Mouse (Mus musculus): Measurements from ENCODE around the gene Eif2b5. TPM values are rescaled to one million over a fixed set of nuclear protein-coding genes. Genes with fewer than 3 reads are reported as not detected.

The Eif2b5 gene
- polyA plus RNA-seq, 1 experiment from 2014 or later, result 164 TPM

DNA sequence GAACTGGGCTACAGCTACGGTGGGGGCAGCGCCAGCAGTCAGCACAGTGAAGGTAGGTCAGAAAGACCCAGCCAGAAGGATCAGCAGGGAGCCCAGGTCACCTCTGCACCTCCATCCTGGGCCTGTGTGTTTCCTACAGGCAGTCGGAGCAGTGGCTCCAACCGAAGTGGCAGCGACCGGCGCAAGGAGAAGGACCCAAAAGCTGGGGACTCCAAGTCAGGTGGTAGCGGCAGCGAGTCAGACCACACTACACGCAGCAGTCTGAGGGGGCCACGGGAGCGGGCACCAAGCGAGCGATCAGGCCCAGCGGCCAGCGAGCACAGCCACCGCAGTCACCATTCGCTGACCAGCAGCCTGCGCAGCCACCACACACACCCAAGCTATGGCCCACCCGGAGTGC is 32.3 kb downstream of the Eif2b5 start:
- Histone ChIP-seq H3K9me3 (replicated peaks) (no peaks in the 10 kb centered on the region), H3K36me3 (peaks cover 82% of the 10 kb centered on the region), H3K27ac (no peak overlapping the region), H3K4me3 (no peak overlapping the region), H3K27me3 (ENCODE audit: low read depth, poor library complexity, severe bottlenecking) (no peaks in the 10 kb centered on the region), H3K4me1 (peaks cover under 1% of the 10 kb centered on the region; the same call in 1 of the 2 replicates)
- DNase-seq (ENCODE audit: low spot score), result no peak
- 96% methylated on average over 20 of the region's 20 CpGs for WGBS

DNA sequence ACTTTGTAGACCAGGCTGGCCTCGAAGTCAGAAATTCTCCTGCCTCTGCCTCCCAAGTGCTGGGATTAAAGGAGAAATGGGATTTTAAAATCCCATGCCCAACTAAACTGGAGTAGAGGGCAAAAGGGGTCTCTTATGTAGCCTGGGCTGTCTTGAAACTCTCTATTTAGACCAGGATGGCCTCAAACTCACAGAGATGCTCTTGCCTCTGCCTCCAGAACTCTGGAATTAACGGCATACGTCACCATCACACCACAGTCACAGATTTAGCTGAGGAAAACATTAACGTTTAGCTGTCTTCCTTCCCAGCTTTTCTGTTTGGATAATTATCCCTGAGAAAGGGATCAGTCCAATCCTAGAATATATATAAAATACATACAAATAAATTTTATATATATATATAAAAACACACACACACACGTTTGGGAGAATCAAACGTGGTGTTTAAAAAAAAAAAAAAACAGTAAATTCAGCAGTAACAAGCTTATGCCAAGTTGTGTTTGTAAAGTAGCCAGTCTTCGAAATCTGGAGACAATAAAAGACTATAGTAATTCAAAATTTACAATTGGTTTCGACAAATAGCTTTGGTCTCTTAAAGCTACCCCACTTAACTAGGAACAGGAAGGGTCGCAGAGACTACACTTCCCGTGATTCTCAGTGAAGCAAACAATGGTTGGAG is 36.1 kb downstream of the Eif2b5 start:
- H3K4me1 ChIP-seq, result peaks cover 26% of the 10 kb centered on the region
- H3K36me3 ChIP-seq, result peaks cover 67% of the 10 kb centered on the region
- 49% methylated on average over 10 of the region's 10 CpGs for WGBS
- H3K4me3 ChIP-seq, result peak overlapping the region; percentile 72
- H3K27ac ChIP-seq, result no peak overlapping the region
- no peak for DNase-seq (ENCODE audit: low spot score)
- H3K27me3 ChIP-seq (ENCODE audit: low read depth, poor library complexity, severe bottlenecking), result no peaks in the 10 kb centered on the region
- no peaks in the 10 kb centered on the region for H3K9me3 ChIP-seq (replicated peaks)

DNA sequence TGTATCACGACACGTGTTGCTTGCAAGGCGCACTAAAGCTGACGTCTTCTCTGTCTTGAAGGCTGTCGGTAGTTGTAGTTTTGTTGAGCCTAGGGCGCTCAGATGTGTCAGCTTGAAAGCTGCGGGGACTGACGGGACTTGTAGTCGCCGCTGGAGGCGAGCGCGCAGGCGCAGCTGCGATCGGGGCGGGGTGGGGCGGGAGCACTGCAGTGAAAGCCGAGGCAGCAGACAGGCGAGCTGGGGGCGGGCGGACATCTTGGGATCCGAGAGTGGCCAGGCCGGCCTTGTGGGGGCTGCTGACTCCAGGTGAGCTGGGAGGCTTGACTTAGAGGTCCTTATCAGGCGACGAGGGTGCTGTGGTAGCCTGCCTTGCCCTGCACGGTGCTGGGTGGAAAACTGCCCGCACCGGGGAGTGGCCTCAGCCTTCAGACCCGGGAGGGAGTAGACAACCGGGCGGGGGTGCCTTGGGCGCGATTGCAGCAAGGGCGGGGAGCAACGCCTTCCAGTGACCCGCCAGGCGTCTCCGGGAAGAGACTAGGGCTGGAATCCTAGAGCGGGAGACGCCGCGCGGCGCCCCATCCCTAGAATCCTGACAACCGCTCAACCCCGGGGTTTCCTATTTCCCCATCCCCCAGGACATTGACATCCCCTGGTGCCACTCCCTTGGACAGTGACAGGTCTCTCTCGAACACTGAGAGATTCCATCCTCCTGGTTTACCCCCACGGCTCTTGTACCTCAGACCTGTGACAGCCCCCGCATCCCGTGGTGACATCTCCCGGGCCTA is 36.9 kb downstream of the Eif2b5 start, which contains the start of gene Ap2m1:
Gene Ap2m1, plus strand, starts transcription at position 183 of the 785 bp plus-strand sequence.
- peaks cover 26% of the 10 kb centered on the region for H3K4me1 ChIP-seq
- H3K9me3 ChIP-seq (replicated peaks), result no peaks in the 10 kb centered on the region
- peaks cover 67% of the 10 kb centered on the region for H3K36me3 ChIP-seq
- under 1% methylated on average over 52 of the region's 52 CpGs for WGBS
- H3K4me3 ChIP-seq, result peak within 1 kb of the TSS; percentile 72
- H3K27ac ChIP-seq, result peak within 1 kb of the TSS; percentile 90
- DNase-seq (ENCODE audit: low spot score), result peak; percentile 95
- H3K27me3 ChIP-seq (ENCODE audit: low read depth, poor library complexity, severe bottlenecking), result no peaks in the 10 kb centered on the region

DNA sequence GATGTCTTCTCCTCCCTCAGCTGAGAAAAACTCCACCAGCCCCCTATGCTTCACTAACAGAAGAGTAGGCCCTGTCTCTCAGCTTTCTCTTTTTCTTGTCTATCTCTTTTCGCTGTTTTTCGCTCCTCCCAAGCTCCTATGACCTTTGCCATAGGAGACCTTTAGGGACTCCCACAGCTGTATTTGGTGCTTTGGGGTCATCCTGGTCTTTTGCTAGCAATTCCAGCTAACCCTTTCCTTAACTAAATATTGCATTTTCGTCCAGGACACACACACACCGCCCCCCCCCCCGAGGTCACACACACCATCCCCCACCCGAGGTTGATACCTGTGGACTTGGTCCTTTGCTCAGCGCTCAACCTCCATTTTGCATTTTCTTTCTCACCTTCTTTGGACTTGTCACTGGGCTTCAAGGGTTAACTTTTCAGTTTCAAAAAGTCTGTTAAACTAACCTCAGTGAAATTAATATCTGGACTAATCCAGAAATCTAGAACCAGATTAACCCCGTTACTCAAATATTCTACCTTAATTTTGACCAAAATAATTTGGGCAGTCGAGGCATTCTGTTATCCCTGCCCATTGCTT is 37.6 kb downstream of the Eif2b5 start:
- Histone ChIP-seq H3K36me3 (peaks cover 67% of the 10 kb centered on the region), H3K9me3 (replicated peaks) (no peaks in the 10 kb centered on the region), H3K4me1 (peaks cover 26% of the 10 kb centered on the region), H3K27me3 (ENCODE audit: low read depth, poor library complexity, severe bottlenecking) (no peaks in the 10 kb centered on the region), H3K27ac (peak overlapping the region; percentile 90), H3K4me3 (peak overlapping the region; percentile 72)
- WGBS, result 39% methylated on average over 9 of the region's 9 CpGs
- DNase-seq (ENCODE audit: low spot score), result no peak

DNA sequence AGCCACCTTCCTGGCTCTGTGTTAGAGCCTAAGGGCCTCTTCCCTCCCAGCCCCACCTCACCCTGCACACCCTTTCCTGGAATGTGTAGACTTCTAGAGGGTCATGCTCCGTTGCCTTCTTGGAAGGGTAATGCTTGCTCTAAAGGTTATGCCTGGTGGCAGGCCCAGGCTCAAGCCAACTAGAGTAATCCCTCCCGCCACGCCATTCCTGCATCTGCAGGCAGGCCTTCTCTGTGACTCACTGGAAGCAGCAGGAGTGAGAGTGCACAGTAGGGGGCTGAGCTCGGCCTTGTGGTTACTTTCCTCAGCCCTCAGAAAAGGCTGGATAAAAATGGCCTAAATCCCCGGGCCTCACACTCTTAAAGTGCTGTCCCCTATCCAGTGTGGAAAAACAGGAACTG is 38.5 kb downstream of the Eif2b5 start:
- DNase-seq (ENCODE audit: low spot score), result no peak
- Histone ChIP-seq H3K27me3 (ENCODE audit: low read depth, poor library complexity, severe bottlenecking) (no peaks in the 10 kb centered on the region), H3K4me3 (peak overlapping the region; percentile 72), H3K36me3 (peaks cover 67% of the 10 kb centered on the region), H3K27ac (no peak overlapping the region), H3K4me1 (peaks cover 26% of the 10 kb centered on the region), H3K9me3 (replicated peaks) (no peaks in the 10 kb centered on the region)
- 53% methylated on average over 5 of the region's 5 CpGs for WGBS

DNA sequence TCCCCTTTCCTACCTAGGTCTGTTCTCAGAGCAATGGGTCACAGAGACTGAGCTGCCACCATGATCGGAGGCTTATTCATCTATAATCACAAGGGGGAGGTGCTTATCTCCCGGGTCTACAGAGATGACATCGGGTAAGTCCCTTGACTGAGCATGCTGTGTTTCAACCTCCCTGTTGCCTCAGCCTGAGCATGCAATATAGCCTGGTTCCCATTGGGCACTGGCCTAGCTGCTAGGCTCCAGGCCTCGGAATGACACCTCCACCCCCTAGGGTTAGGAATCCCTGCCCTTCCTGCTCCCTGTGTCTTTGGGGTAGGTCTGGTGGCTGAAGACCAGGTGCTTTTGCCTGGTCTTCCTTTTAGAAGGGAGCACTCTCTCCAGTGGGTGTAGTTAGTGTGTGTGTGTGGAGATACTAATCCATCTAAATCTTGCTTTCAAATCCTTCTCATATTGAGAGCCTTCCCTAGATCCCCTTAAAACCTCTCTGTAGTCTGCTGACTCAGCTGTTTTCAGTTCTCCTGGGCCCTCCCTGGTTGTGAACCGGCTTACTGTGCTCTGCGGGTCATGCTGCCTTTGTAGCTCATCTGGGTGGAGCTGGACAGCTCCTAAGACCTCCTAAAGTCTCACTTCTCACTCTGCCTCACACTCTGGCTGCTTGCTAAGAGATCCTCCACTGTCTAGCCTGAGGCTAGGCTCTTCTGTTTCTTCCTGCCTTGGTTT is 39.1 kb downstream of the Eif2b5 start:
- H3K9me3 ChIP-seq (replicated peaks), result no peaks in the 10 kb centered on the region
- H3K4me3 ChIP-seq, result no peak overlapping the region
- peaks cover 67% of the 10 kb centered on the region for H3K36me3 ChIP-seq
- 56% methylated on average over 6 of the region's 6 CpGs for whole genome bisulfite sequencing
- no peak overlapping the region for H3K27ac ChIP-seq
- no peak for DNase-seq (ENCODE audit: low spot score)
- no peaks in the 10 kb centered on the region for H3K27me3 ChIP-seq (ENCODE audit: low read depth, poor library complexity, severe bottlenecking)
- peaks cover 26% of the 10 kb centered on the region for H3K4me1 ChIP-seq

DNA sequence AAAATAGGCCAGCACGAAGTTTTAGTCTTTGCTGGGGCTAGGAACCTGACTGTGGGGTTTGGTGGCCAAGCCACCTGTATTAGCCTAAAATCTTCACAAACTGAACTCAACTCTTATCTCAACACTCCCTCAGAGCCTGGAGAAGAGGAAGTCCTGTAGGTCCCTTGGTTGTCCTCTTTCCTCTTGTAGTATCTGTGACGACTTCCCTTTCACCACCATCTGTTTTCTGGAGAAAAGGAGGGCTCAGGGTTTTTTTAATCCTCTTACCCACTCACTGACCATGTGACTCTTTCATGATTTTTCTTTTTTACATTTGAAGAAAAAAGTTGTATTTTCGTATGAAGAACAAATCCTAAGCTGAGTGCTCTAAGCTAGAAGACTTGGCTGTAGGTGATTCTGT is 41.0 kb downstream of the Eif2b5 start:
- 81% methylated on average over 3 of the region's 3 CpGs for WGBS
- H3K4me1 ChIP-seq, result peaks cover 26% of the 10 kb centered on the region
- H3K27me3 ChIP-seq (ENCODE audit: low read depth, poor library complexity, severe bottlenecking), result no peaks in the 10 kb centered on the region
- no peaks in the 10 kb centered on the region for H3K9me3 ChIP-seq (replicated peaks)
- H3K36me3 ChIP-seq, result peaks cover 69% of the 10 kb centered on the region
- H3K4me3 ChIP-seq, result no peak overlapping the region
- no peak overlapping the region for H3K27ac ChIP-seq
- no peak for DNase-seq (ENCODE audit: low spot score)

DNA sequence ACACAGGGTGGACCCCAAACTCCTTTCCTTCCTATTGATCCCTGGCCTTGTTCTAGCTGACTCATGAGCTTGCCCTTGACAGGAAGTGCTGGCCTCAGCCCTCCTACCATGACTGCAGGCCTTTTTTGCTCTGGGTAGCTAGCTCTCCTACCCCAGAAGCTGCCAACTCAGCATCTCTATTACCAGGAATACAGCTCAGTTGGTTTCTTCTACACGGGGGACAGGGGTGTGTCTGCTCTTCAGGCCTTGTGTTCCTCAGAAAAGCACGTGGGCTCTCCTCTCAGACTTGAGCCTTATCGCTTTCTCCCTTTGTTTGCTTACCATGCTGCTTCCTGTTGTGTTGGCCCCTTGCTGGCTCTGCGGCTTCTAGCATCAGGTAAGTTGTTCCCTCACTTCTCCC is 41.8 kb downstream of the Eif2b5 start:
- peaks cover 77% of the 10 kb centered on the region for H3K36me3 ChIP-seq
- no peak overlapping the region for H3K27ac ChIP-seq
- peaks cover 26% of the 10 kb centered on the region for H3K4me1 ChIP-seq
- H3K27me3 ChIP-seq (ENCODE audit: low read depth, poor library complexity, severe bottlenecking), result no peaks in the 10 kb centered on the region
- no peak for DNase-seq (ENCODE audit: low spot score)
- no peak overlapping the region for H3K4me3 ChIP-seq
- 86% methylated on average over 4 of the region's 4 CpGs for WGBS
- H3K9me3 ChIP-seq (replicated peaks), result no peaks in the 10 kb centered on the region

DNA sequence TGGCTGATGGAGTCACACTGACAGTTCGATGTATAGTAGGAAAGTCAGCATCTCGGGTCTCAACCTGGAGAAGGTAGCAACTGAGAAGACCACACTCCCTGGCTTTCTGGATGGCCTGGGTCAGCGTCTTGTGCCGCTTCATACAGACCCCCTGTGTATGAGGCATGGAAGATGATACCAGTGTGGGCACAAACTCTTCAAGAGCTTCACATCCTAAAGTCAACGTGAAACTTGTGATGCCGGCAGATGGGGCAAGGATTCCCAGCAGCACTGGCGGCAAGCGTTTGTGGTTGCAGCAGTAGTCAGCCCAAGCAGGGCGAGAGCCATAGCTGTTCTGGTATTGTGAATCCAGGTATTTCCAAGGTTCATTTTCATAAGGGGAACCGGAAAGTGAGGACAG is 47.1 kb downstream of the Eif2b5 start:
- no peaks in the 10 kb centered on the region for H3K9me3 ChIP-seq (replicated peaks)
- no peak for DNase-seq (ENCODE audit: low spot score)
- 94% methylated on average over 10 of the region's 10 CpGs for WGBS
- no peaks in the 10 kb centered on the region for H3K27me3 ChIP-seq (ENCODE audit: low read depth, poor library complexity, severe bottlenecking)
- H3K4me1 ChIP-seq, result peaks cover 19% of the 10 kb centered on the region
- no peak overlapping the region for H3K4me3 ChIP-seq
- no peak overlapping the region for H3K27ac ChIP-seq
- peaks cover 65% of the 10 kb centered on the region for H3K36me3 ChIP-seq

DNA sequence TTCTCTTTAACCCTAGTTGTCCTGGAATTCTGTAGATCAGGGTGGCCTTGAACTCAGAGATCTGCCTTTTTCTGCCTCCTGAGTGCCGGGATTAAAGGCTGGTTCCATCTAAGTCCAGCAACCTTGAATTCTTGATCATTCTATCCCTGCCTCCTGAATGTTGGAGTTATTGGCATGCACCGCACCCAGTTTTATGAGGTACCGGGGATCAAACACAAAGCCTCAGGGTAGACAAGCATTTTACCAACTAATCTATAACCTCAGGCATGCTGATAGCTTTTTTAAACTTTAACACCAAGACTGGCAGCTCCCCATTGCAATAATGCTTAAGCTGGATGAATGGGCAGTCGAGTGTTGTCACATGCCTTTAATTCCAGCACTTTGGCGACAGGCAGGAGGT is 48.8 kb downstream of the Eif2b5 start:
- 65% methylated on average over 5 of the region's 5 CpGs for WGBS
- Histone ChIP-seq H3K27ac (no peak overlapping the region; the same call in 1 of the 2 replicates), H3K9me3 (replicated peaks) (no peaks in the 10 kb centered on the region), H3K27me3 (ENCODE audit: low read depth, poor library complexity, severe bottlenecking) (no peaks in the 10 kb centered on the region), H3K4me3 (peak overlapping the region; percentile 81), H3K4me1 (peaks cover 19% of the 10 kb centered on the region), H3K36me3 (peaks cover 64% of the 10 kb centered on the region)
- no peak for DNase-seq (ENCODE audit: low spot score)

DNA sequence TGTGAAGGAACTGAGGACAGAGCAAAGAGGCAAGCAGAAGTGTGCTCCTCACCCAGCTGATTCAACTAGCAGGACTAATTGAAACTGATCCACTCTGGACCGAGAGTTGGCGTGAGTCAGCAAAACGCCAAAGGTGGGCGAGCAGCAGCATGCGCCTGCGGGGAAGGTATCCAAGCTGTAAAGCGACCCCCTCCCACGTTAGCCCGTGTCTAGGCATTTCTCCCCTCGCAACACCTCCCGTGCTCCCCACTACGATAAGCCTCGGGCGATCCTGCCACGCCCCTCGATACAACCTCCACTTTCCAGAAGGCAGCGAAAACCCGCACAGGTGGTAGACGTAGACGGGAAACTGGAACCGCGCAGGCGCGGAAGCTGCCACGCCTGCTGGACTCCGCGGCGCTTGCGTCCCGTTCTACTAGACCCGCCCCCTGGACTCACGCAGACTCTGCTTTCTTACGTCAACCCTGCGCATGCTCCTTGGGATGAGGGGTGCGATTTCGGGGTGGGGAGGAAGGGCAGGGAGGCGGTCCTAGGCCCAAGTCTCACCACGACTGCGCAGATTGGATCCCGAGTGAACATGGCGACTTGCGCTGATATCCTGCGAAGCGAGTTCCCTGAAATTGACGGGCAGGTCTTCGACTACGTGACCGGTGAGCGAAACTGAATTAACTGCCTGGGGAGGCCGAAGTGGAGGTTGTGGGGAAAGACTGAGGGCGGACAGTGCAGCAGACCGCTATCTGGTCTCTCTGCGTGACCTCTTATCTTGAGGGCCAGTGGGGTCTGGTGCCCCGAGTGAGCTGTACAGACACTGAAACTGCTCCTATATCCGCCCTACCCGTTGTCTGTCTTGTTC is 49.7 kb downstream of the Eif2b5 start, which contains the start of gene Abcf3:
Gene Abcf3, plus strand, starts transcription at position 482 of the 853 bp plus-strand sequence.
- under 1% methylated on average over 56 of the region's 56 CpGs for WGBS
- H3K4me1 ChIP-seq, result peaks cover 19% of the 10 kb centered on the region
- DNase-seq (ENCODE audit: low spot score), result peak; percentile 96
- peak within 1 kb of the TSS; percentile 76 for H3K27ac ChIP-seq
- no peaks in the 10 kb centered on the region for H3K9me3 ChIP-seq (replicated peaks)
- H3K27me3 ChIP-seq (ENCODE audit: low read depth, poor library complexity, severe bottlenecking), result no peaks in the 10 kb centered on the region
- H3K4me3 ChIP-seq, result peak within 1 kb of the TSS; percentile 81
- H3K36me3 ChIP-seq, result peaks cover 66% of the 10 kb centered on the region

DNA sequence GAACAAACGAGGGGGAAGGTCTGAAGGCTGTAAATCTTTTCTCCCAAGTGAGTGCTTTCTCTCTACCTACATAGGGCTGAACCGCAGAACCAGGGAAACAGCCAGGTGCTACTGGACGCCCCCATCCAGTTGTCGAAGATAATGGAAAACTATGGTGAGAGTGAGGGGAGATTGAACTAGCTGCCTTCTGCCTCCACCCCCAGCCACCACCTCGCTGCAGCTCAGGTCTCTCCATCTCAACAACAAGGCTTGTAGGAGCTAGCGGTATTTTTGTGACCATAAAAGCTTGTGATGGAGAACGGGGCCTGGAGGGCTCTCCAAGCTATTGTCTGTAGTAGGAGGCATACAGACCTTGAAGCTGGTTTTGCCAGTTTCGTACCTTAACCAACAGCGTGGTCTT is 50.5 kb downstream of the Eif2b5 start:
- no peak for DNase-seq (ENCODE audit: low spot score)
- Histone ChIP-seq H3K4me1 (peaks cover 19% of the 10 kb centered on the region), H3K9me3 (replicated peaks) (no peaks in the 10 kb centered on the region), H3K4me3 (peak overlapping the region; percentile 81), H3K27me3 (ENCODE audit: low read depth, poor library complexity, severe bottlenecking) (no peaks in the 10 kb centered on the region), H3K27ac (peak overlapping the region; percentile 76), H3K36me3 (peaks cover 67% of the 10 kb centered on the region)
- 50% methylated on average over 9 of the region's 9 CpGs for WGBS
